Mouse (Mus musculus): ENCODE measurements around the gene Cab39l.

- TF ChIP-seq POLR2A (IDR thresholded peaks at IDR 0.05; ENCODE audit: low read depth, low read length): no peak
- no peak for TF ChIP-seq ZMIZ1 (IDR thresholded peaks at IDR 0.05; ENCODE audit: low read depth, low read length)
- TF ChIP-seq USF1 (IDR thresholded peaks at IDR 0.05; ENCODE audit: low read depth, low read length): no peak
- TF ChIP-seq CTCF (conservative IDR thresholded peaks at IDR 0.05 in 1 of 2, IDR thresholded peaks at IDR 0.05 in 1 of 2; ENCODE audit: low read depth in 2 of 2, low read length in 2 of 2): no peak
- no peak for TF ChIP-seq JUND (conservative IDR thresholded peaks at IDR 0.05; ENCODE audit: low read depth, low read length)
- no peak for TF ChIP-seq E2F4 (IDR thresholded peaks at IDR 0.05; ENCODE audit: insufficient replicate concordance, low read depth, low read length)
- no peak for TF ChIP-seq CHD1 (IDR thresholded peaks at IDR 0.05; ENCODE audit: low read depth, low read length)
- TF ChIP-seq MYC (IDR thresholded peaks at IDR 0.05; ENCODE audit: low read depth, low read length): no peak
- TF ChIP-seq CHD2 (IDR thresholded peaks at IDR 0.05; ENCODE audit: low read length): no peak
- no peak for TF ChIP-seq ZKSCAN1 (IDR thresholded peaks at IDR 0.05; ENCODE audit: borderline replicate concordance, low read depth, low read length)
- TF ChIP-seq BHLHE40 (IDR thresholded peaks at IDR 0.05; ENCODE audit: low read depth, low read length): no peak
- TF ChIP-seq MEF2A (IDR thresholded peaks at IDR 0.05; ENCODE audit: borderline replicate concordance, low read depth, low read length): no peak
- TF ChIP-seq RAD21 (IDR thresholded peaks at IDR 0.05; ENCODE audit: low read depth, low read length): no peak
Measured at GRCm38 (mm10) chr14:59543956-59544355, 103.2 kb downstream of the Cab39l start.
